Mouse (Mus musculus) liver, postnatal 0 days (tissue): ENCODE results near the gene Hltf.

Experiments
- CTCF ChIP-seq: sonication (generic); IDR thresholded peaks from 2 replicates; pipeline ENCODE4 v1.5.1; 2016; ENCODE audit warnings: antibody characterized with exemption, low read depth
- EP300 ChIP-seq: IDR thresholded peaks from 2 replicates; pipeline ENCODE4 v1.6.1; 2016; ENCODE audit warnings: antibody characterized with exemption, low read depth, mild to moderate bottlenecking

- TF ChIP-seq CTCF (no peak), EP300 (no peak)
Measured at GRCm38 (mm10) chr3:20082161-20082560, 24.6 kb downstream of the Hltf start.
